Mouse (Mus musculus) neural tube, embryonic 11.5 days (tissue): ENCODE results near the gene Mst1. TPM values are rescaled to one million over a fixed set of nuclear protein-coding genes. Genes with fewer than 3 reads are reported as not detected.

Source experiments
- ATAC-seq: fragments of 200-750 bp; cut with Nextera tagmentation; 2 replicates; pipeline ENCODE4 v1.8.0; 2017; ENCODE audit warnings: moderate number of reproducible peaks, mild to moderate bottlenecking, moderate TSS enrichment, moderate library complexity; ENCODE audit not compliant: insufficient read depth, low FRiP score, low TSS enrichment
- DNase-seq: peaks from one replicate; pipeline ENCODE4 v3.0.0-alpha.2; 2015; ENCODE audit warnings: low spot score
- H3K27ac ChIP-seq: fragments of 300-500 bp; sonication (generic); 2 replicates; pipeline ENCODE4 v1.5.1; 2014; ENCODE audit warnings: low read depth, mild to moderate bottlenecking, low read length
- H3K27me3 ChIP-seq: fragments of 300-500 bp; sonication (generic); 2 replicates; pipeline ENCODE4 v1.6.1; 2014; ENCODE audit warnings: mild to moderate bottlenecking, low read length, mixed read lengths; ENCODE audit not compliant: control insufficient read depth, insufficient read depth
- H3K36me3 ChIP-seq: fragments of 300-500 bp; sonication (generic); 2 replicates; pipeline ENCODE4 v1.6.1; 2014; ENCODE audit warnings: mild to moderate bottlenecking, low read length, moderate library complexity, mixed read lengths; ENCODE audit not compliant: control insufficient read depth, insufficient read depth
- H3K4me1 ChIP-seq: fragments of 300-500 bp; sonication (generic); 2 replicates; pipeline ENCODE4 v1.6.1; 2014; ENCODE audit warnings: low read length, mixed read lengths; ENCODE audit not compliant: control insufficient read depth, insufficient read depth
- H3K4me2 ChIP-seq: fragments of 300-500 bp; sonication (generic); 2 replicates; pipeline ENCODE4 v1.6.1; 2014; ENCODE audit warnings: low read depth, mild to moderate bottlenecking, moderate library complexity
- H3K4me3 ChIP-seq: fragments of 300-500 bp; sonication (generic); 2 replicates; pipeline ENCODE4 v1.5.1; 2014; ENCODE audit warnings: low read depth, low read length
- H3K9ac ChIP-seq: fragments of 300-500 bp; sonication (generic); 2 replicates; pipeline ENCODE4 v1.6.1; 2014; ENCODE audit warnings: mild to moderate bottlenecking, low read length
- H3K9me3 ChIP-seq: fragments of 300-500 bp; sonication (generic); 2 replicates; pipeline ENCODE4 v1.6.1; 2016; ENCODE audit warnings: low read length; ENCODE audit not compliant: control insufficient read depth
- WGBS: fragments of 180-500 bp; shearing (Covaris S2); extraction: QIAGEN DNeasy Blood & Tissue Kit; methylation state at CpG from one replicate; pipeline ENCODE4 v1.1.7; 2014; 5-methylcytosine and 5-hydroxymethylcytosine counted together
- polyA plus RNA-seq: library from polyadenylated mRNA; unstranded; fragments of >200 nt; fragmentation: Nextera tagmentation; extraction: Ambion mirVana; gene quantifications from 2 replicates; pipeline ENCODE4 v1.2.1, GENCODE M21; 2014

The Mst1 gene
- polyA plus RNA-seq, 1 experiment from 2014 or later: 1.0 TPM

GRCm38 (mm10) chr9:108049561-108050251 lies 30.5 kb upstream of the Mst1 start:
- peak overlapping the region; percentile 68 for H3K4me3 ChIP-seq
- peaks cover 25% of the 10 kb centered on the region for H3K36me3 ChIP-seq
- ATAC-seq (peak; percentile 13; the same call in 1 of the 2 replicates), DNase-seq (no peak)
- H3K4me2 ChIP-seq: peak overlapping the region; percentile 83
- peak overlapping the region; percentile 72 for H3K9ac ChIP-seq
- WGBS: 40% methylated on average over 15 of the region's 15 CpGs
- H3K4me1 ChIP-seq: peaks cover 13% of the 10 kb centered on the region
- H3K27ac ChIP-seq: no peak overlapping the region
- no peaks in the 10 kb centered on the region for H3K9me3 ChIP-seq
- H3K27me3 ChIP-seq: no peaks in the 10 kb centered on the region

- DNase-seq (no peak), ATAC-seq (no peak)
- H3K9ac ChIP-seq: no peak overlapping the region
- 93% methylated on average over 15 of the region's 15 CpGs for WGBS
- no peaks in the 10 kb centered on the region for H3K27me3 ChIP-seq
- peaks cover 14% of the 10 kb centered on the region for H3K36me3 ChIP-seq
- no peaks in the 10 kb centered on the region for H3K9me3 ChIP-seq
- H3K4me1 ChIP-seq: peaks cover 13% of the 10 kb centered on the region
- no peak overlapping the region for H3K27ac ChIP-seq
- H3K4me3 ChIP-seq: no peak overlapping the region
- no peak overlapping the region for H3K4me2 ChIP-seq
Observed at GRCm38 (mm10) chr9:108051184-108051930, 28.9 kb upstream of the Mst1 start.

- no peaks in the 10 kb centered on the region for H3K9me3 ChIP-seq
- no peak overlapping the region for H3K27ac ChIP-seq
- WGBS: 92% methylated on average over 4 of the region's 4 CpGs
- no peak overlapping the region for H3K9ac ChIP-seq
- no peaks in the 10 kb centered on the region for H3K27me3 ChIP-seq
- ATAC-seq (no peak), DNase-seq (no peak)
- H3K4me1 ChIP-seq: peaks cover 13% of the 10 kb centered on the region
- H3K36me3 ChIP-seq: peaks cover 11% of the 10 kb centered on the region
- H3K4me2 ChIP-seq: no peak overlapping the region
- no peak overlapping the region for H3K4me3 ChIP-seq
Observed at GRCm38 (mm10) chr9:108051931-108052220, 28.4 kb upstream of the Mst1 start.

GRCm38 (mm10) chr9:108052411-108052810 lies 27.8 kb upstream of the Mst1 start:
- Histone ChIP-seq H3K4me1 (peaks cover 13% of the 10 kb centered on the region), H3K27ac (no peak overlapping the region), H3K27me3 (no peaks in the 10 kb centered on the region), H3K36me3 (peaks cover 11% of the 10 kb centered on the region), H3K9ac (no peak overlapping the region), H3K9me3 (no peaks in the 10 kb centered on the region), H3K4me2 (no peak overlapping the region), H3K4me3 (no peak overlapping the region)
- WGBS: 75% methylated on average over 7 of the region's 7 CpGs
- DNase-seq: no peak
- ATAC-seq: no peak

GRCm38 (mm10) chr9:108052885-108053664 lies 27.2 kb upstream of the Mst1 start, which contains the start of gene Amigo3:
TSS of gene Amigo3 (plus strand) at chr9:108053159.
- ATAC-seq (0 out of 2 replicates have a peak, but pooled peaks have one; percentile 16), DNase-seq (peak; percentile 96)
- peaks cover 11% of the 10 kb centered on the region for H3K36me3 ChIP-seq
- H3K27ac ChIP-seq: no peak within 1 kb of the TSS
- no peak within 1 kb of the TSS; the same call in 1 of the 2 replicates for H3K9ac ChIP-seq
- no peak within 1 kb of the TSS for H3K4me3 ChIP-seq
- H3K4me1 ChIP-seq: peaks cover 11% of the 10 kb centered on the region
- peak within 1 kb of the TSS; percentile 9; the same call in 1 of the 2 replicates for H3K4me2 ChIP-seq
- WGBS: 56% methylated on average over 20 of the region's 20 CpGs
- H3K9me3 ChIP-seq: no peaks in the 10 kb centered on the region
- no peaks in the 10 kb centered on the region for H3K27me3 ChIP-seq

GRCm38 (mm10) chr9:108053665-108054225 lies 26.5 kb upstream of the Mst1 start:
- no peak for ATAC-seq
- Histone ChIP-seq H3K4me3 (no peak overlapping the region), H3K9me3 (no peaks in the 10 kb centered on the region), H3K9ac (no peak overlapping the region), H3K4me1 (peaks cover 7% of the 10 kb centered on the region; the same call in 1 of the 2 replicates), H3K36me3 (peaks cover 13% of the 10 kb centered on the region), H3K27ac (no peak overlapping the region), H3K27me3 (no peaks in the 10 kb centered on the region), H3K4me2 (no peak overlapping the region)
- 95% methylated on average over 15 of the region's 15 CpGs for WGBS
- no peak for DNase-seq

- DNase-seq (no peak), ATAC-seq (no peak)
- Histone ChIP-seq H3K4me1 (peaks cover 7% of the 10 kb centered on the region; the same call in 1 of the 2 replicates), H3K27me3 (no peaks in the 10 kb centered on the region), H3K9ac (no peak overlapping the region), H3K27ac (no peak overlapping the region), H3K4me2 (no peak overlapping the region), H3K9me3 (no peaks in the 10 kb centered on the region), H3K36me3 (peaks cover 13% of the 10 kb centered on the region), H3K4me3 (no peak overlapping the region)
- WGBS: 90% methylated on average over 22 of the region's 22 CpGs
Observed at GRCm38 (mm10) chr9:108054331-108055040, 25.8 kb upstream of the Mst1 start.

- Histone ChIP-seq H3K36me3 (peaks cover 13% of the 10 kb centered on the region), H3K27ac (no peak overlapping the region), H3K4me1 (peaks cover 4% of the 10 kb centered on the region; the same call in 1 of the 2 replicates), H3K4me3 (no peak overlapping the region), H3K9ac (no peak overlapping the region), H3K27me3 (no peaks in the 10 kb centered on the region), H3K9me3 (no peaks in the 10 kb centered on the region), H3K4me2 (no peak overlapping the region)
- WGBS: 82% methylated on average over 1 of the region's 1 CpGs
- ATAC-seq (no peak), DNase-seq (no peak)
Observed at GRCm38 (mm10) chr9:108055061-108055460, 25.2 kb upstream of the Mst1 start.
